Mouse (Mus musculus) neural tube, embryonic 12.5 days (tissue): ENCODE data around the gene Psmd12. TPM values are rescaled to one million over a fixed set of nuclear protein-coding genes. Genes with fewer than 3 reads are reported as not detected.
A peak's percentile ranks its signal among the peaks of the same experiment; 100 is the strongest.
"Not testable (repeated sequence)": the region's sequence is repeated elsewhere in the genome, so short reads cannot be mapped to it uniquely, and the experiment has no call there.

Experiments
- ATAC-seq: fragments of 200-750 bp; cut with Nextera tagmentation; 2 replicates; pipeline ENCODE4 v1.8.0; 2017; ENCODE audit warnings: low read depth, mild to moderate bottlenecking, moderate TSS enrichment, moderate library complexity; ENCODE audit not compliant: low FRiP score
- H3K27ac ChIP-seq: fragments of 300-500 bp; sonication (generic); 2 replicates; pipeline ENCODE4 v1.5.1; 2016
- H3K27me3 ChIP-seq: fragments of 300-500 bp; sonication (generic); replicated peaks from 2 replicates; pipeline ENCODE4 v1.6.1; 2016; ENCODE audit warnings: mild to moderate bottlenecking
- H3K36me3 ChIP-seq: fragments of 300-500 bp; sonication (generic); 2 replicates; pipeline ENCODE4 v1.6.1; 2016; ENCODE audit warnings: mild to moderate bottlenecking
- H3K4me1 ChIP-seq: fragments of 300-500 bp; sonication (generic); 2 replicates; pipeline ENCODE4 v1.6.1; 2016
- H3K4me2 ChIP-seq: fragments of 300-500 bp; sonication (generic); replicated peaks from 2 replicates; pipeline ENCODE4 v1.6.1; 2016; ENCODE audit warnings: mild to moderate bottlenecking
- H3K4me3 ChIP-seq: fragments of 300-500 bp; sonication (generic); 2 replicates; pipeline ENCODE4 v1.5.1; 2016
- H3K9ac ChIP-seq: fragments of 300-500 bp; sonication (generic); 2 replicates; pipeline ENCODE4 v1.6.1; 2016; ENCODE audit warnings: mild to moderate bottlenecking
- H3K9me3 ChIP-seq: fragments of 300-500 bp; sonication (generic); 2 replicates; pipeline ENCODE4 v1.6.1; 2016; ENCODE audit warnings: mild to moderate bottlenecking
- WGBS: fragments of 180-500 bp; shearing (Covaris S2); methylation state at CpG from one replicate; pipeline ENCODE4 v1.1.7; 2016; 5-methylcytosine and 5-hydroxymethylcytosine counted together
- polyA plus RNA-seq: library from polyadenylated mRNA; unstranded; fragments of >200 nt; fragmentation: Nextera tagmentation; extraction: Ambion mirVana; gene quantifications from 2 replicates; pipeline ENCODE4 v1.2.1, GENCODE M21; 2016

Psmd12 gene
- polyA plus RNA-seq, 1 experiment from 2014 or later, result 186 TPM

DNA sequence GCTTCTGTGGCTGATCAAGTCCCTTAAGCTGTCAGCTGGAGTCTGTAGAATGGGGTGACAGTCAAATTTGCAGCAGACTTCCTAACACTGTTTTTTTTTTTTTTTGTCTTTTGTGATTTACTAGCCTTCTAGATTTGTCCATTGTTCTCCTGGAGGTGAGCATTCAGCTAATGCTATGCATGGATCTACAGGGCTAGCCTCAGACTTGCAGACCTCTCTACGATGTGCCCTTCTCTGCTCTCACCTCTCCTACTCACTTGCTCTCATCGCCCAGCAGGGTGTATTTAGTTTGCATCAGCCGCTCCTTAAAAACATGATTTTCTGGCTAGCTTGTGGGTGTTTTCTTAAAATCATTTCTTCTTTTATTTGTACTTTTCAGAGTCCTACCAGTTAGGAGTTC is 5.1 kb downstream of the Psmd12 start:
- Histone ChIP-seq H3K27me3 (no peaks in the 10 kb centered on the region), H3K4me2 (no peak overlapping the region), H3K36me3 (peaks cover 43% of the 10 kb centered on the region), H3K4me1 (peaks cover 15% of the 10 kb centered on the region), H3K4me3 (no peak overlapping the region), H3K27ac (no peak overlapping the region), H3K9ac (no peak overlapping the region), H3K9me3 (no peaks in the 10 kb centered on the region)
- ATAC-seq, result no peak
- 88% methylated on average over 3 of the region's 3 CpGs for WGBS

DNA sequence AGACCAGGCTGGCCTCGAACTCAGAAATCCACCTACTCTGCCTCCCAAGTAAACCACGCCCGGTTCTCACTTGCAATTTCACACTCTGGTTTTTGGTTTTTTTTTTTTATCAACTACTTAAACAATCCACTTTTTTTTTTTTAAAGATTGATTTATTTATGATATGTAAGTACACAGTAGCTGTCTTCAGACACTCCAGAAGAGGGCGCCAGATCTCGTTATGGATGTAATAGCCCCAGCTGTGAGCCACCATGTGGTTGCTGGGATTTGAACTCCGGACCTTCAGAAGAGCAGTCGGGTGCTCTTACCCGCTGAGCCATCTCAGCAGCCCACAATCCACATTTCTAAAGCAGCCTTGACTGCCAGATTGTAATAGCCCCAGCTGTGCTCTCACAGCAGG is 23.5 kb downstream of the Psmd12 start:
- no peaks in the 10 kb centered on the region for H3K27me3 ChIP-seq
- H3K27ac ChIP-seq, result no peak overlapping the region
- no peak overlapping the region for H3K4me2 ChIP-seq
- peaks cover 26% of the 10 kb centered on the region for H3K36me3 ChIP-seq
- WGBS, result 86% methylated on average over 8 of the region's 8 CpGs
- H3K9me3 ChIP-seq, result no peaks in the 10 kb centered on the region
- H3K4me3 ChIP-seq, result no peak overlapping the region
- H3K9ac ChIP-seq, result no peak overlapping the region
- H3K4me1 ChIP-seq, result no peaks in the 10 kb centered on the region
- ATAC-seq, result no peak

DNA sequence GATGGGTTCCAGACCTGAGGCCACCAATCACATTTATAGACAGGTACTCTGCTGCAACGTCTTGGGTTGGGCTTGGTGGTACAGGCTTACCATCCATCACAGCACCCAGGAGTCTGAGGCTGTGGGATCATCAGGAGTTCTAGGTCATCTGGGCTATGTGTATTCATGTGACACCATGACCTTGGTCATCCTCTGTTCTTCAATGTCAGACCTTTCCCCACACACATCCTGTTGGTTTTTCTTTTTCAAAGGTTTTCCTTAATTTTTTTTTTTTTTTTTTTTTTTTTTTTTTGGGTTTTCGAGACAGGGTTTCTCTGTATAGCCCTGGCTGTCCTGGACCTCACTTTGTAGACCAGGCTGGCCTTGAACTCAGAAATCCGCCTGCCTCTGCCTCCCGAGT is 25.1 kb downstream of the Psmd12 start:
- not testable (repeated sequence) for H3K4me1 ChIP-seq, H3K4me2 ChIP-seq, ATAC-seq, H3K27me3 ChIP-seq, H3K9ac ChIP-seq, H3K27ac ChIP-seq, H3K9me3 ChIP-seq, H3K4me3 ChIP-seq
- peaks cover 13% of the 10 kb centered on the region for H3K36me3 ChIP-seq
- WGBS, result 95% methylated on average over 3 of the region's 4 CpGs

DNA sequence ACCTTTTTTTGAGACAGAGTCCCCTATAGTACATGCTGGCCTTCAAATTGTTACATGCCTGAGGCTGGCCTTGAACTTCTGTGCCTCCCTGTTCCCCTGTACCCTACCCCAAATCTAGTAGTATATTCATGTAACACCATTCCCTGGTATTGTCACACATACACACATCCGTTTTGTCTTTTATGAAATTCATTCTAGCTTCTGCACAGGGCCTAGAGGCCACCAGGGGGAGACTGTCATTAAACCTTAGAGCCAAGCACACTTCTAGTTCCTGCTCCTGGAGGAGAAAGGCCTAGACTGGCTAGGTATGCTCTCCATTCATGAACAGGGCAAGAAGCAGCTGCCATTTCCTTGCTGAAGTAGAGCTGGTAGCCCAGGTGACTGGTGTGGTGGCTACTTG is 27.0 kb downstream of the Psmd12 start:
- H3K27me3 ChIP-seq, result no peaks in the 10 kb centered on the region
- H3K4me1 ChIP-seq, result peaks cover 15% of the 10 kb centered on the region; the same call in 1 of the 2 replicates
- no peak for ATAC-seq
- WGBS, result 72% methylated on average over 1 of the region's 1 CpGs
- H3K27ac ChIP-seq, result no peak overlapping the region
- no peaks in the 10 kb centered on the region for H3K9me3 ChIP-seq
- no peak overlapping the region for H3K4me2 ChIP-seq
- peaks cover 4% of the 10 kb centered on the region; the same call in 1 of the 2 replicates for H3K36me3 ChIP-seq
- H3K4me3 ChIP-seq, result no peak overlapping the region
- no peak overlapping the region for H3K9ac ChIP-seq

DNA sequence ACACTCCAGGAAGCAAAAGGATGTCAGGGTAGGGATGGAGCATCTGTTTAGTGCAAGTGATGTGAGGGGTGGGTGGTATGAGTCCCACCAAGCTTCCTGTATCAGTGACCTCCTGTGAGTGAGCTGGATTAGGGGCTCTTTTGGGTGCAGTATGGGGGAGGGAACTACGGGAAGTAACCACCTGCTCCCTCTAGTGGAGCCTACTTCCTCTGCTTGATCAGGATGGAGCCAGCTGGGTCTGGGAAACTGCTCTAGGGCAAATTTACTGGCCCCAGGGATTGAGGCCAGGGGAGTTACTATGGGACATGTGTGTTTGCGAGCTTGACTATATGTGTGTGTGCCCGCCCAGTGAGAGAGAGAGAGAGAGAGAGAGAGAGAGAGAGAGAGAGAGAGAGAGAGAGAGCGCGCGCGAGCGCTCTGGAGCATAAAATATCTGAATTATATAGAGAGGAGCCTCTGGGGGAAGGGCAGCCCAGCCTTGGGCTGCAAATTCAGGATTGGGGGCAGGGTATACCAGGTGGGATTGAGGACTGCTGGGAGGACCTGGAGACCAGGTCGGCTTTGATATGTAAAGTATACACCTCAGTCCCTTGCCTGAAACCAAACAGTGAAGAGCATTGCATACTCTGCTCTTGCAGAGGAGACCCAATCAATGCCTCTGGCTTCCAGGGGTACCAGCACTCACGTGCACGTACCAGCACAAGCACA is 30.5 kb downstream of the Psmd12 start:
- Histone ChIP-seq H3K27ac (no peak overlapping the region), H3K9me3 (no peaks in the 10 kb centered on the region), H3K27me3 (no peaks in the 10 kb centered on the region), H3K4me1 (peaks cover 15% of the 10 kb centered on the region; the same call in 1 of the 2 replicates), H3K36me3 (no peaks in the 10 kb centered on the region), H3K4me3 (no peak overlapping the region), H3K9ac (no peak overlapping the region), H3K4me2 (peak overlapping the region; percentile 27)
- peak; percentile 75 for ATAC-seq
- 19% methylated on average over 11 of the region's 11 CpGs for WGBS

- Histone ChIP-seq H3K27me3 (no peaks in the 10 kb centered on the region), H3K4me1 (peaks cover 15% of the 10 kb centered on the region; the same call in 1 of the 2 replicates), H3K9me3 (no peaks in the 10 kb centered on the region), H3K27ac (no peak overlapping the region), H3K4me2 (peak overlapping the region; percentile 42), H3K9ac (0 out of 2 replicates have a peak overlapping the region, but pooled peaks have one; percentile 13), H3K4me3 (no peak overlapping the region), H3K36me3 (no peaks in the 10 kb centered on the region)
- ATAC-seq, result no peak
- 9% methylated on average over 18 of the region's 18 CpGs for WGBS
Observed at GRCm38 (mm10) chr11:107510362-107511269, 31.3 kb downstream of the Psmd12 start.

GRCm38 (mm10) chr11:107511954-107512353 is 32.7 kb downstream of the Psmd12 start:
- H3K9me3 ChIP-seq, H3K4me2 ChIP-seq, H3K27me3 ChIP-seq, H3K36me3 ChIP-seq, H3K27ac ChIP-seq, H3K9ac ChIP-seq, ATAC-seq, H3K4me3 ChIP-seq: not testable (repeated sequence)
- peaks cover 15% of the 10 kb centered on the region; the same call in 1 of the 2 replicates for H3K4me1 ChIP-seq
- WGBS, result 52% methylated on average over 5 of the region's 5 CpGs

DNA sequence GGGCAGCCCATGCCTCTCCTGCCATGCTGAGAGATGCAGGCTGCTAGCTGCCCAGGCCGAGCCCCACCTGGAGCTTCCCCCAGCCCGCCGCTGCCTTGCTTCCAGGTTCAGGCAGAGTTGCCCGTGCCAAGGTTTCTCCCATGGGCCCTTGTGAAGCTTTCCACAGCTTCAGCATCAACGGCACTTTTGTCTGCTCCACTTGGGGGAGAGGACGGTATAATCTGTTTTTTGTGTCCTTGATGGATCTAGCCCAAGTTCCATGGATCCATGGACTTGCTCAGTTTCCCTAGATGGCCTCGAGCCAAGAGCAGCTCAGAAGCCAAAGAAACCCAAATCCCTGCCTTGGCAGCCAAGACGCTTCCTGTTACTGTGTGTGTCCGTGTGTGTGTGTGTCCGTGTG is 33.8 kb downstream of the Psmd12 start:
- ATAC-seq, result no peak
- no peak overlapping the region for H3K4me3 ChIP-seq
- H3K36me3 ChIP-seq, result no peaks in the 10 kb centered on the region
- peaks cover 15% of the 10 kb centered on the region; the same call in 1 of the 2 replicates for H3K4me1 ChIP-seq
- H3K4me2 ChIP-seq, result no peak overlapping the region
- H3K9ac ChIP-seq, result no peak overlapping the region
- 86% methylated on average over 10 of the region's 10 CpGs for WGBS
- no peaks in the 10 kb centered on the region for H3K9me3 ChIP-seq
- no peak overlapping the region for H3K27ac ChIP-seq
- H3K27me3 ChIP-seq, result no peaks in the 10 kb centered on the region

DNA sequence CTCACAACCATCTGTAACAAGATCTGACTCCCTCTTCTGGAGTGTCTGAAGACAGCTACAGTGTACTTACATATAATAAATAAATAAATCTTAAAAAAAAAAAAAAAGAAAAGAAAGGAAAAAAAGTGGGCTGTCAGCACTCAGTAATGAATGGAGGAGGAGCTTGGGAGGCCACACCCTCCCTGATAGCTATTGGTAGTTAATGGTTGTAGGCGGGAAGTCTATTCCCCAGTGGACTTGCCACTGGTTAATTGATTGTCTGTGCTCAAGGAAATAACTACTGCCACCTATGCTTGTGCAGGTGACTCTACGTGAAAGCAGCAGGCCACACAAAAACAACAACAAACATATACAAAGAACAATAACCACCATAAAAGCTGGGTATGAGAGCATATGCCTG is 37.1 kb downstream of the Psmd12 start:
- 83% methylated on average over 2 of the region's 2 CpGs for WGBS
- Histone ChIP-seq H3K36me3 (no peaks in the 10 kb centered on the region), H3K4me2 (no peak overlapping the region), H3K27me3 (no peaks in the 10 kb centered on the region), H3K4me1 (no peaks in the 10 kb centered on the region), H3K9me3 (no peaks in the 10 kb centered on the region), H3K27ac (no peak overlapping the region), H3K9ac (no peak overlapping the region), H3K4me3 (no peak overlapping the region)
- ATAC-seq, result no peak

DNA sequence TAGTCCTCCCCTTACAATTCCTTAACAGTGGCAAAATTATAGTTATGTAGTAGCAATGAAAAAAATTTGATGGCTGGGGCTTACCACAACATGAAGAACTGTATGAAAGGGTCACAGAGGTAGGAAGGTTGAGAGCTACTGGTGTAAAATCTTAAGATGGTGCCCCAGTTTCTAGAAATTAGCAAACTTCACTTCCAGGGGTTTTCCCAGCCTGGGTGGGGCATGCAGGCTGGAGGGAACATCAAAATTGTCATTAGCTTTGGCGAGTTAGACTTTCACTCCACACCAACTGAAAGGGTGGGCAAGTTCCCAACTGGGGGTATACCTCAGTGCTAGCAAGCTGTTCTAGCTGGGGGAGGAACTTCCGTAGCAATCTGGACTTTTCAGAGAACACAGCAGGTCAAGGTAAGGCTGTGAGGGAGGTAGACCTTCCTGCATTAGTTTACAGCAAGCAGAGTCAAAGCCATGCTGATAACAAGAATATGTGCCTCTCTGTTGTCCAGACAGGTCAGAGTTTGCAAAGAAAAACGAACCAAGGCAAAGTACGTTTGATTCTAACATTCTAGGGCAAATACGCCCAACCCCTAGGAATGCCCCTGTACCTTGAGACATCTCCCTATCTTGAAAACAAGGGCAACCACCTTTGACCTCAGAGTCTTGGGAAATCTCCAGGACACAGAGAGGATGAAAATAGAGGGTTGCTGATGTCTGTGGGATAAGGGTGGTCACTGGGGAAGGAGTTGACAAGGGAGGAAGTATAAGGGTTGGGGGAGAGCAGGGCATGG is 39.6 kb downstream of the Psmd12 start:
- Histone ChIP-seq H3K4me3 (no peak overlapping the region), H3K36me3 (no peaks in the 10 kb centered on the region), H3K9ac (no peak overlapping the region), H3K4me2 (no peak overlapping the region), H3K27ac (no peak overlapping the region), H3K27me3 (no peaks in the 10 kb centered on the region), H3K4me1 (no peaks in the 10 kb centered on the region), H3K9me3 (no peaks in the 10 kb centered on the region)
- WGBS, result 84% methylated on average over 5 of the region's 5 CpGs
- ATAC-seq, result no peak

DNA sequence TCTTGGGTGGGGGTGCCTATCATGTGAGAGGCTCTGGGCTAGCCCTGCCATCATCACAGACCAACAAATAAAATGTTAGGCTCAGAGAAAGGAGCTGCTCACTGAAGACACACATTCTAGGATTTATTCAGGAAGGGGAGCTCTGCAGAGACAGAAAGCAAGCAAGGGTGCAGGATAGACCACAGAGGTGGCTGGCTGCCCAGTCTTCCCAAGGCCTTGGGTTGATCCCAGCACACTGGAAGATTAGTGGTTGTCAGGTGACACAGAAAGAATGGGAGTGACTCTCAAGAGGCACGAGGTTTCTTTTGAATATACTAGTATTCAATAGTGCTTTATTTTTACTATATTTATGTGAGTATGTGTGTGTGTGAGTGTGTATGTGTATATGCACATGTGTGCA is 41.9 kb downstream of the Psmd12 start:
- Histone ChIP-seq H3K4me3 (no peak overlapping the region), H3K9me3 (no peaks in the 10 kb centered on the region), H3K36me3 (no peaks in the 10 kb centered on the region), H3K4me1 (no peaks in the 10 kb centered on the region), H3K27me3 (no peaks in the 10 kb centered on the region), H3K27ac (no peak overlapping the region), H3K9ac (no peak overlapping the region), H3K4me2 (no peak overlapping the region)
- WGBS, result 58% methylated on average over 1 of the region's 1 CpGs
- no peak for ATAC-seq

DNA sequence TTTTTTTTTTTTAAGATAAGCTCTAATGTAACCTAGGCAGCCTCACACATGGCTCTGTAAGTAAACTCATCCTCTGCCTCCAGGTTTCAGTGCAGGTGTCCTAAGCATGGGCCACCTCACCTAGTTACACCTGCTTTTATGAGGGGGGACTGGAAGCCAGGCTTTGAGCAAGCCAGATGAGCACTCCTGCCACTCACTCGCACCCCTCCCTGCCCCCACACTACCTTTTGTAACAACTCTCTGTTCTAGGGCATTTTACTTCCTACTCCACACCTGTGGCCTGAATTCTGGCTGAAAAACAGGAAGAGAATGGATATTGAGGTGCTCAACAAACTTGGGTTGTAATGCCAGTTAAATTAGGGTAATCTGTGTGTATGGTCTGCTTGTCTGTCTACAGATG is 45.7 kb downstream of the Psmd12 start:
- ATAC-seq, result no peak
- Histone ChIP-seq H3K36me3 (no peaks in the 10 kb centered on the region), H3K4me3 (no peak overlapping the region), H3K9me3 (no peaks in the 10 kb centered on the region), H3K4me2 (no peak overlapping the region), H3K9ac (no peak overlapping the region), H3K4me1 (no peaks in the 10 kb centered on the region), H3K27ac (no peak overlapping the region), H3K27me3 (no peaks in the 10 kb centered on the region)
- 60% methylated on average over 1 of the region's 1 CpGs for WGBS
